Mouse (Mus musculus): Measurements from ENCODE around the gene Bgn. TPM values are rescaled to one million over a fixed set of nuclear protein-coding genes. Genes with fewer than 3 reads are reported as not detected.
A peak's percentile ranks its signal among the peaks of the same experiment; 100 is the strongest.

Bgn gene
- total RNA-seq, 2 experiments from 2014 or later = 33.2 to 34.7 TPM

DNA sequence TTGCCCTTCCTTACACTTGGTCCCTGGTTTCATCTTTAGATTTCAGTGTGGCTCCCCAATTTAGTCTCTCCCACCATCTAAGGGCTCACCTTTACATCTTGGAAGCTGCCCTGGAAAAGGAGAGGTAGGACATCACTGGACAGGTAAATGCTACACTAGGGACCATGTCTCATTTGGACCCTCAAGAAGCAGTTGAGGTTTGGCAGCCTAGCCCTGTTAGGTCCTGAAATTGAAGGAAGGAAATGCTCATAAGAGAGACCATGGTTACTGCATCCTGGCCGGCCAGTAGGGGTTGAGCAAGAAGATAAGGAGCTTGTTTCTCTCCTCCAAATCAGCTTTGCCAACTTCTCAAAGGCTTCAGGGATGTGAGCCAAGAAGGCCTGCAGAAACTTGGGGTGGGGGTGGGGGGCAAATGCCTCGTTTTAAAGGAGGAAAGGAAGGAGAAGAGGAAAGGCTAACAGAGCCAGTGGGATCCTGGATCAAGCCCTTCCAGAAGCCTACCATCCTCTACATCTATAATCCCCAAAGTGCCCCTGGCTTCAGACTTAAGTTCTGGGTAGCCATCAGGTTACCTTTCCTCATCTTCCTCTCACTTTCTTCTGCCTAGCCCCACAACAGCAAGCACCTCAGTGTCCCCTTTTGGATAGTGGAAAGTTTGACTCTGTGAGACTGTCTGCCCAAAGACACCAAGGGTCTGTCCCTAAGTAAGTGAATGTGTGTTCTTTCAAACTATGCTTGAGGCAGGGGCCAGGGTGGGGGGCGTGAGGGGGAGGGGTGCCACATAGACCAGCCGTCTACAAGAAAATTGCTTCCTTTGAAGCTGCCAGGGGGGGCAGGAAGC lies 539 bp upstream of the Bgn start:
- intact Hi-C loops (cut with DNase I) = loop anchor here (10.0 kb wide), 1 partner anchor 418 kb away; the partner anchor contains the start of gene Pnma3
- DNase-seq (ENCODE audit: extremely low spot score in 1 of 2, low spot score in 2 of 2) = no peak

DNA sequence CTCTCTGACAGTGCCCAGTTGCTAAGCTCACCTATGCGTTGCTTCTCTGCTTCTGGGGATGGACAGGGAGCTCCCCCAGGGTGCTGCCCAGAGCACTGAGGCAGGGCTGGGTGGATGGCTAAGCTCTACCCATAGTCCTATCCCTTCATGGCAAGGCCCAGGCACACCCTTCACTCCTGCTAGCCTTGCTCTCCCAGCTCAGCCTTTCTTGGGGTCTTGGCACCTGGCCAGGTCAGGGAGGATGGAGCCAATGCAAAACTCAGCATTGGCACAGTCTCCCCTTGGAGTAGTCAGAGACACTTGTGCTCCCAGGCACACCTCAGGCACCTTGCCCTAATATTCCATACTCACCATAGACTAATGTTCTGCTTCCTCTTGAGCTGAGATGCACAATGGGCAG lies 674 bp downstream of the Bgn start:
- DNase-seq (ENCODE audit: extremely low spot score in 1 of 2, low spot score in 2 of 2) = no peak
- intact Hi-C loops (cut with DNase I) = loop anchor here (10.0 kb wide), 1 partner anchor 419 kb away; the partner anchor contains the start of gene Pnma3

DNA sequence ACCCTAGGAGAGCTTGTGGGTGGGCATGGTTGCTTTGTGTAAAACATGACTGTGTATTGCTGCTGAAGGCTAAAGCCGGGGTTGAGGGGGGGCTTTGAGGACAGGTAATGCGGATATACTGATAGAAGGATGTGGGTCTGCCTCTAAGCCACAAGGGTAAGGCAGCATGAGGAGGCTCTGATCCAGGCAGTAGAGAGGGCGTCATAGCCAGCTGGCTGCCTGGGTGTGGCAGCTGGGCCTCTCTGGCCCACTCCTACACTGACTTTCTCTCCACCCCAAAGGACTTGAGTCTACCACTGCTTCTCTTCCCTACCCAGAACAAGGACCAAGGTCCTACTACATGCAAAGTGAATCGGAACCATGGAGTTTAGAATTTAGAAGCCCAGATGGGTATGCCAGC lies 1.5 kb downstream of the Bgn start:
- intact Hi-C loops (cut with DNase I) = loop anchor here (10.0 kb wide), 1 partner anchor 420 kb away; the partner anchor contains the start of gene Pnma3

DNA sequence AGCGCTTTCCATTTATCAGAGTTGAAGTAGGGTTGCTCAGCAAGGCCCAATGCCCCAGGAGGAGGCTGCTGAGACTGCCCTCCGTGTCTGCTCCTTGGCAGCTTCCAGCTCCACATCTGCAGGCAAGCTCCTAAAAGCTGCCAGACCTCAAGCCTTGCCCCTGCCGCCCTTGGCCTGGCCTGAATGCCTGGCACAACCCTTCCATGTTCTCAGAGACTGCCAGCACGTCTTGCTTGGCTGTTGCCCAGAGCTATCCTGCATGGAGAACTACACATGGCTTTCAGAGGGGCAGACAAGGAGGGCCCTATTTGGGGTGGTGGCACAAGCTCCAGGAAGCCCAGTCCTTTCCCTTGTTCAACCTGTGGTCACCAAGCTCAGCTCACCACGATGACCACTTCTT lies 3.5 kb downstream of the Bgn start:
- no peak for DNase-seq (ENCODE audit: extremely low spot score in 1 of 2, low spot score in 2 of 2)
- intact Hi-C loops (cut with DNase I) = loop anchor here (10.0 kb wide), 1 partner anchor 422 kb away; the partner anchor contains the start of gene Pnma3

More for the DNA sequence above, 1.5 kb downstream of the Bgn start:
- DNase-seq (ENCODE audit: extremely low spot score in 1 of 2, low spot score in 2 of 2) = no peak

DNA sequence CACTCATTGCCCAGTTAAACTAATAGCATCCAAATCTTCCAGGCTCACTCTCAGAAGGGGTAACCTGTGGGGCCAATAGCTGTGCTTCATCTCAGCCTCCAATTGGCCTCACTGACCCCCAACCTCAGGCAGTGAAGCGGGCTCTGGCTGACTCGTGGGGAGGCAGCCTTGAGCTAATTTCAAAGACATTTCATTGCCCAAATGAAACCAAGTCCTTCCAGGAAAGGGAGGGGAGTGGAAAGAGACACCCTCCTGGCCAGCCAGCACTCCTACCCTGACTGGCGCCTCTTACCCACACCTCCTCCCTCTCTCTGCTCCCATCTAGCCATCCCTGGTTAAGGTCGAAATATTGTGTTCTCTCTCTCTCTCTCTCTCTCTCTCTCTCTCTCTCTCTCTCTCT lies 6.8 kb downstream of the Bgn start:
- intact Hi-C loops (cut with DNase I) = loop anchor here (5.0 kb wide), 1 partner anchor 33 kb away; the partner anchor contains the start of gene Haus7
- DNase-seq (ENCODE audit: extremely low spot score in 1 of 2, low spot score in 2 of 2) = no peak

DNA sequence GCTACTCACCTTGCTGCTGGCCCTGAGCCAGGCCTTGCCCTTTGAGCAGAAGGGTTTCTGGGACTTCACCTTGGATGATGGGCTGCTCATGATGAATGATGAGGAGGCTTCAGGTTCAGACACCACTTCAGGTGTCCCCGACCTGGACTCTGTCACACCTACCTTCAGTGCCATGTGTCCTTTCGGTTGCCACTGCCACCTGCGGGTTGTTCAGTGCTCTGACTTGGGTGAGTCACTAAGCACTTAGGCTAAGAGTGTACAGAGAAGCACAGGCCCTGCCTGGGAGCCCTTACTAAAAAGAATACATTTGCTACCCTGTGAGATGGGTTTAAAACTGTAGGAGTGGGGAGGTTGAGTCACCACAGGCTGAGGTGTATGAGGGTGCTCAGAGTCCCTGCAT lies 7.4 kb downstream of the Bgn start:
- intact Hi-C loops (cut with DNase I) = loop anchor here (5.0 kb wide), 1 partner anchor 34 kb away; the partner anchor contains the start of gene Haus7
- no peak for DNase-seq (ENCODE audit: extremely low spot score in 1 of 2, low spot score in 2 of 2)

DNA sequence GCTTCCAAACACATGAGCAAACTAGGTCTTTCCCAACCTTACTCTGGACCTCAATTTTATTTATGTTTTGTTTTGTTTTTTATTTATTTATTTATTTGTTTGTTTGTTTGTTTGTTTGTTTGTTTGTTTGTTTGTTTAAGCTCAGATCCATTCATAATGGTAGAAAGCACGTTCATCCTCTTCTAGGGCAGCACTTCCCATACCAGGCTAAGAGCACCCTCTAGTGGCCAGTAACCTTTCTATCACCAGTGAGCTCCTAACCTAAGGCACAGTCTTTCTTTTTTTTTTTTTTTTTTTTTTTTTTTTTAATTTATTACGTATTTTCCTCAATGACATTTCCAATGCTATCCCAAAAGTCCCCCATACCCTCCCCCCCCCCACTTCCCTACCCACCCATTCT lies 10.2 kb downstream of the Bgn start:
- intact Hi-C loops (cut with DNase I) = loop anchor here (5.0 kb wide), 1 partner anchor 36 kb away; the partner anchor contains the start of gene Haus7
- peak; percentile 47 to 63 for DNase-seq (ENCODE audit: extremely low spot score in 1 of 2, low spot score in 2 of 2)

DNA sequence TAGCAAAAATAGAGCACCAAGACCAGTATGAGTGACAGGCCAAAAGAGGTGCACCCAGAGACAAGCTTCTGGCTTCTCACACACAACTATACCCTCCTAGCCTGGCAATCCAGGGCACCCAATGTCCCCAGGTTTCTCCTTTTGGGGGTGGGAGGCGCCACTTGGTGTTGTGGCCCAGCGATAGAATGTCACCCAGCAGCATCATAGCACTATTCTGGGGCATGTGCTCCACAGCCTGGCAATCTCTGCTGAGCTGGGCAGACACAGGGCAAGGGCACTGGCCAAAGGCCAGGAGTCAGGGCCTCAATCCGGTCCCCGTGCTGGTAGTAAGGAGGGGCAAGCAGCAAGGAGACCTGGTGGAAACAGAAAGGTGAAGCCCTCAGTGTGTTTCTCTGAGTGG lies 13.3 kb downstream of the Bgn start:
- intact Hi-C loops (cut with DNase I) = no loop called here
- DNase-seq (ENCODE audit: extremely low spot score in 1 of 2, low spot score in 2 of 2) = no peak

DNA sequence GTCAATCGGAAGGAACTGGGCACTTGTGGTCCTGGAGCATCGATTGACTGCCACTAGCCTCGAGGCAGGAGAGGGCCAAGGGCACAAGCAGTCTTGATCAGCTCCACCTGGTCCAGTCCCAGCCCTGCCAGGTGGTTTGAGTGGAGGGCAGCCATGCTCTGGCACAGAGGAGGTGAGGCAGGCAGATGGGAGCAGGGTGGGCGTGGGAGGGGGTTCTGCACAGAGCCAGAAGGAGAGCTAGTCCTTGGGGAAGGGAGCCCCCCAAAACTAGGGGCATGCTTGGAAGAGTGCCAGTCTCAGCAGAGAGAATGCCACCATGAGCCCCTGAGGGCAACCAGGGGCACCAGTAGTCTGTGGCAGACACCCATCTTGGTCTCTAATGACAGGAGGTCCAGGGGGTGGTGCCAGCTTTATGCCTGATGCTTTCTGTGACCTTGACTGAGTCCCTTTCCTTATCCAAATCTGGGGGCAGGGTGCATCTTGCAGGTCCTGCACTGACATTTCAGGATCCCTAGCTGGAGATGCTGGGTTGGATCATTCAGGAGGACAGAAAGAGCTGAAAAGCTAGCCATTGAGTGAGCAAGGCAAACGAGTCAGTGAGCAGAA lies 21.8 kb downstream of the Bgn start:
- no peak for DNase-seq (ENCODE audit: extremely low spot score in 1 of 2, low spot score in 2 of 2)

DNA sequence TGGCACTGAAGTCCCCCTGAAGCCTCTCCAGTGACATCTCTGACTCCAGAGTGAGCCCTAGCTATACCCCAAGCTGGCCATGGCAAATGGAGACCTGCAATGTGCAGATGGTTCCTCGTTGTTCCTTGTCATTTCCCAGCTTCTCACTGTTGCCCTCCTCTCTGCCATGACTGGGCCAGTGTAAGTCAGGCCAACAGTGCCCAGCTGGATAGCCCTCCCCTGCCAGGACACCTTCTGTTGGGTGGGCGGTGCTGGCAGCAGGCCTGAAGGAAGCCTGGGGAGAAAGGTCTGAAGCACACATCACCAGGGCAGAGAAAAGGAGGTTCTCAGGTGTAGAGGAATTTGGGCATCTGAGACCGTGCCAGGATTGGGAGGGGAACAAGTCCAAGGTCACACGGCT lies 23.2 kb downstream of the Bgn start:
- intact Hi-C loops (cut with DNase I) = no loop called here
- no peak for DNase-seq (ENCODE audit: extremely low spot score in 1 of 2, low spot score in 2 of 2)

More for the DNA sequence above, 21.8 kb downstream of the Bgn start:
- intact Hi-C loops (cut with DNase I) = no loop called here

DNA sequence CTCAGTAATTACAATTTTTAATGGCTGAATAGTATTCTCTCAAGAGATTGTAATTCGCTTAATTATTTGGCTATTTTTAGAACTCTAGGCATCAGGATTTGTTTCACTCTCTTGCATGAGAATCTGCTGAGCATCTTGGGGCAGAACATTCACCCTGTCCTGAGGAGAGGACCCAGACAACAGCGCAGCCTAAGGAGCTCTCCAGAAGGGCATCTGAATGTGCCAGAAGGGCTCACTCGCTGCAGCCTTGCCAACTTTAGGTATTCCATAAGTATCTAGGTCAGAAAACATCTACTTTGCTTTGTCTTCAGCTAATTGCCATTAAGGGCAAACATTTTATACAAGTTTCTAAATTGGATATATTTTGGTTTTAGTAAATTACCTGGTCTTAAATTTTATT lies 25.8 kb downstream of the Bgn start:
- no peak for DNase-seq (ENCODE audit: extremely low spot score in 1 of 2, low spot score in 2 of 2)
- intact Hi-C loops (cut with DNase I) = no loop called here

DNA sequence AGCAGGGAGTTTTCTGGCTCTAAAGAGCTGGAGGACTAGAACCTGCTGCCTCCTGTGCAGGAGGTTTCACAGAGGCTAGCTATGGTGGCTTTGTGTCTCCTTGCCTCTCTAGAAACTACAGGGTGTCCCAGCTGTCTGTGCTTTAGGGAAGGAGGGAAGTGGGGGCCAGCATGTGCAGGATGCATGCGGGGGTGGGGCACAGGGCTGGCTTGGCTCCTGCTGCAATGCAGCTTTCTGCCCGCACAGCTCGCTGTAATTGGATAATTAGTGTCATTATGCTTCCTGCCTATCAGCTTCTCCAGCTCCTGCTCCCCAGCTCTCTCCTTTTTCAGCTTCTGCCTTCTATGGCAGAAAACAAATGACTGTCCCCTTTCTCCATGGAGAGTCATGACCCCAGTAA lies 29.5 kb downstream of the Bgn start:
- intact Hi-C loops (cut with DNase I) = no loop called here

DNA sequence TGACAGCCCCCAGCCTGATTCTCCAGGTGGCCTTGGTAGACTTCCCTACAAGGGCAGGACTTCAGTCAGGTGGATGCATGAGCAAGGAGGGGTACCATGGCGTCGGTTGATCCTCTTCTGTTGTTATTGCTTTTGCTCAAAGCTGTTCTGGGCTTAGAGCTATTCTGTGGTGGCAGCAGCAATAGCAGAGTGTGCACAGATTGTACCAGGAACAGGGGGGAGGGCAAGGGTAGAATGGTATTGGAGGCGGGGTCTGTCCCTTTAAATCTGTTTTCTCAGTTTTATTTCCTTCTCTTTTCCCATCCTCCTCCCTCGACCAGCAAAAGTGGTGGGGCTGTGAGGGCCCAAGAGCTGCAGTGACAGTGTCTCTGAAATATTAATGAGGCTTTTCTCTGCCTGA lies 33.2 kb downstream of the Bgn start:
- no peak for DNase-seq (ENCODE audit: extremely low spot score in 1 of 2, low spot score in 2 of 2)
- intact Hi-C loops (cut with DNase I) = no loop called here

More for the DNA sequence above, 29.5 kb downstream of the Bgn start:
- peak in 1 of 2 experiments; percentile 37 for DNase-seq (ENCODE audit: extremely low spot score in 1 of 2, low spot score in 2 of 2)

DNA sequence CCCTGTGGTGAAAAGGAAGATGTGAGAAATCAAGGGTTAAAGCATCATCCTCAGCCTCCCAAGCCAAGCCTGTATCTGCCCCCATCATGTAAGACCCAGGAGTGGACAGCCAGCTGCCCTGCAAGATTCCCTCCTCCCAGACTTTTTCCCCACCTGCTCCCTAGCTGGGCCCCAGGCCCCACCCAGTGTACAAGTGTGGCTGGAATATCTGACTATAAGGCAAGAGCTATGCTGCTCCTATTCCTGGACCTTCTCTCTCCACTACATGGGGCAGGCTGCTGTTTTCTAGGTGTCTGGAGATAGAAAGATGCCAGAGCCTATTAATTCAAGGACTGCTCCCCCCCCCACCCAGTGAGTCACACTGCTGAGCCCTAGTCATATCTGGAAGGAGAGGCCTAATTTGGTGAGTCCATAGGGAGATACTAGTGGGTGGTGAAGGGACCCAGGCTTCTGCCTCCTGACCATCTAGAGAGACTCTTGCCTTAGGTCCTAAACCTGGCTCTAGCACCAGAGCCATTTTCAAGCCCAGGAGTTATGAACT lies 33.7 kb downstream of the Bgn start:
- DNase-seq (ENCODE audit: extremely low spot score in 1 of 2, low spot score in 2 of 2) = no peak
- intact Hi-C loops (cut with DNase I) = no loop called here

DNA sequence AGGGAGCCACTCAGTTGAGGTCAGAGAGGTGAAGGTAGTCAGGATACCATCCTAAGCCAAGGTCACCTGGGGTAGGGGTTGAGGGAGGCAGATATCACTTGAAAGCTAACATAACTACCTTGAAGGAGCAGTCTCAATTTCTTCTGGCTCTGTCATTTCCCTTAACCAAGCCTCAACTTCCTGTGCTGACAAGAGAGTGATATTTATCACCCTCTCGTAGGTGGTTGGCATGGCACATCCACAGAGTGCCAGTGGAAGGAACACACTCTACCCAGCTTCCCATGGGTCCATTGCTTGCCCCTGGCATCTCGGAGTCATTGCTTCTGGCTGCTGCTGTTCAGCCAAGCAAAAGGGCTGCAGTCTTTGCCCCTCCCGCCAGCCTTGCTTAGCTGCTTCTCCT lies 37.3 kb downstream of the Bgn start:
- no peak for DNase-seq (ENCODE audit: extremely low spot score in 1 of 2, low spot score in 2 of 2)
- intact Hi-C loops (cut with DNase I) = no loop called here

DNA sequence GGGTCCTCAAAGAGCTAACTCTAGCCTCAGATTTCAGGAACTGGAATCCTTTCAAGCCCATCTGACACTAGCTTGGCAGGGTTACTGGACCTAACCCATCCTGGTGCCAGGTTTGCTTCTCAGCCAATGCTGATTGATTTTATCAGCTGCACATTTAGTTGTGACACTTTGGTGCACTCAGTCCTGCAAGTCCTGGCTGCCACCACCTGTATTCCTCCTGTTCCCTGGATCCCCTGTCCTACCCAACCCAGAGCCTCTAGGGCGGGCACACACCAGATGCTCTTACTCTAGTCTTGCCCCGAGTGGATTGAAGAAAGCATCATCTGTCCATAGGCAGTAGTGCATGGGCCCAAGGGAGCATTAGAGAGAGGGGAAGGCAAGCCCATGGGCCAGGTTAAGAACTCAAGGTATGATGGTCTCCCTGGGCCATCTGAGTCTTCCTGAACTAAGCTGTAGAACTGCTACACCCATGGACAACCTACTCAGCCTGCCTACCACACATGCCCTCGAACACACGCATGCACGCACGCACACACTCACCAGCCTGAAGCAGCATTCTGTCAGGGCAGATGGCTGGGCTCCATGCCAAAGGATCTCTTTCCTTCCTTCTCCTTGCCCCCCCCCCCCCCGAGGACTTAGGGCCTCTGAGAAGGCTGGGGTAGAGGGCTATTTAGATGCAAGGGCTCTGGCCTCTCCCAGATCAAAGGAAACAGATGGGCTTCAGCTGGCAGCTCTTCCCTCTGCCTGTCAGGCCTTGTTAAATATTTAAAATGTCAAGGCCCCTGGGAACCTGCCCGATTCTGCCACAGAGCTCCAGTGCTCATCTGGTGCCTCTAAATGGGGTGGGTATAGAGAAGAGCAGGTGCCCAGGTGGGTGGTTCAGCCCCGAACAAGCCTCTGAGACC lies 41.2 kb downstream of the Bgn start:
- DNase-seq (ENCODE audit: extremely low spot score in 1 of 2, low spot score in 2 of 2) = peak in 1 of 2 experiments; percentile 49
- intact Hi-C loops (cut with DNase I) = no loop called here

DNA sequence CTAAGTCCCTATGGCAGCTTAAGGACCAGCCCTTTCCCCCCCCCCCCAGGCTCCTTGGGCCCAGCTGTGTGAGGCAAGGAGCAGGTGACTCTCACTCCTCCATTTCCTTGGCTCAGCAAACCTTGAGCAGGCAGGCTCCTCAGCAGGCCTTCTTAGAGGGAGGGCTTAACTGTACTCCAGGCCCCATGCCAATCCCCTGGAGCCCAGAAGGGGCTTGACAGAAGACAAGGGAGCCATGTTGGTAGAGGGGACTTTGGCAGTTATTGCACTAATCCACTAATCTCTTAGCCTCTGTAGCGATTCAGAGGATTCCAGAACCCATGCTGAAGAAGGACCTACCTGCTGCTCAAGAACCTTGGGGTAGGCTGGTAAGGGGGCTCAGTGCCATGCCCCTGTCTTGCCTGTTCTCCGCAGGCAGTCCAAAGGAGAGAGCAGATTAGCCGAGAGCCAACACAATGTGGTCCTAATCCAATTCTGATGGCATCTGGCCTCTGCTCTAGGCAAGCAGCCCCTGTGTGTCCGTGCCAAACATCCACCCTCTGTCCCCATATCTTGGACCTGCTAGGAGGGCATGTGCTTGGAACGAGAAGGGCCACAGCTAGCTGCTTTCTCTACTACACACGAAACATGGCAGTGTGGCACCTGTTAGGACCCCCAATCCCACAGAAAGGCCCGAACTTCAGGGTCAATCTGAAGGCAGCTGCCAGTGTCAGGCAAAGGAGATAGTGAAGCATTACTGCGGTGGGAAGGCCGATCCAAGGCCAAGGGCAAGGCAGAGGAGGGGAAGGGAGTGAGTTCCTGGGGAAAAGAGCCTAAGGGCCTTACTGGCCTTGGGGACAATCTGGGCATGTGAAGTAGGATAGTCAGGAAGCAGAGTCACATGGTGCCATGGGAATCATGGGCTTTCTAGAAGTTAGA lies 42.1 kb downstream of the Bgn start:
- no peak for DNase-seq (ENCODE audit: extremely low spot score in 1 of 2, low spot score in 2 of 2)
- intact Hi-C loops (cut with DNase I) = no loop called here

DNA sequence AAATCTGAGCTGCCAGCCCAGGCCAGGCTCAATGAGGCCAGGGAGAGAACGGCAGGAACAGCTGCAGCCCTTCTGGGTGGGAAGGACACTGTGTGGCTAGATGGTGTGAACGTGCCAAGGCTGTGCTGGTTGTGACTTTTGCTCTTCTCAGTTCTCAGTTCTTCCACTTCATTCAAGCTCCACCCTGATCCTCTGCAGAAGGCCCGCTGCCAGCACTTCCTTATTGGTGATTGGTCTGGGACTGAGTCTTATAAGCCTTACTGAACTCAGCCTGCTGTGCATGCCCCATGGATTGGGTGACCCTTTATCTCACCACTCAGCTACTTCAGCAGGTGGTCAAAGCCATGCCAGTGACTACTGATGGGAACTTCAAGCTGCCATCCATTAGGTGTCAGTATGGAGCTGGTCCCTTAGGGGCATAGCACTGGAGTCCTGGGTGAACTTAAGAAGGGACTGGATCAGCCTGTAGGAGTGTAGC lies 43.0 kb downstream of the Bgn start:
- intact Hi-C loops (cut with DNase I) = no loop called here
- no peak for DNase-seq (ENCODE audit: extremely low spot score in 1 of 2, low spot score in 2 of 2)

Measured in left cerebral cortex, postnatal 10 days (tissue).